Mouse (Mus musculus): ENCODE results near the gene Gm12888.
"Not testable (repeated sequence)": the region's sequence is repeated elsewhere in the genome, so short reads cannot be mapped to it uniquely, and the experiment has no call there.

The Gm12888 gene

DNA sequence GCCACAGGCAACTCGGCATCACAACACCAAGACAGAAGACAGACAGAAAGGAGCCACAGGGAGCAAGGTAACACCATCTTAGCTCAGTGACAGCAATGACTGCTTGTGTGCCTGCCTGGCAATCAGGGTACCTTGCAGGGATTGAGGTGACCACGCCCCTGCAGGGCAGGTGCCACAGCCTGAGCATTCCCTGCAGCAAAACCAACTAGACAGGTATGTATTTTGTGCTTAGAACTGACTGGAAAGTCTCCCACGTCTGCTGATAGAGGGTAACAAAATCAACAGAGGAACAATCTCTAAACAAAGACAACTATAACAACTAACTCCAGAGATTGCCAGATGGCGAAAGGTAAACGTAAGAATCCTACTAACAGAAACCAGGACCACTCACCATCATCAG lies at the start of gene Gm12888:
Gm12888 (minus strand) TSS at position 101 of the 400 bp plus-strand sequence.
- not testable (repeated sequence) for DNase-seq (ENCODE audit: low read depth, low spot score)
